Comparison of ENCODE assay signal across 7 mouse cellular contexts in the genomic region with DNA sequence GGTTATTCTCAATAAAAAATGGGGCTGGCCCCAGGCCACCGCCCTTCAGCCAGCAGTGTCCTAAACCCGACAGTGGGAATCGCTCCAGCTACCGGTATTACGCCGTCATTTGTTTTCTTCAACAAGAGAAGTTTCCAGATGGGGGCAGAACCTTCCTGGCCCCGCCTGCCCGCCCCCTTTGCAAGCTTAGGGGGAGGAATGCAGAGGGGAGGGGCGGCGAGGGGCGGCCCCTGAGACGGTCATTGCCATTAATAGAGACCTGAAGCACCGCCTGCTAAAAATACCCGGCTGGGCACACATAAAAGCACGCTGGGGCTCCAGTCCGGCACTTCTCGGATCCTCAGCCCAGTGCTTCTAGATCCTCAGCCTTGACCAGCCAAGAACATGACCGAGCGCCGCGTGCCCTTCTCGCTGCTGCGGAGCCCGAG. TPM values are rescaled to one million over a fixed set of nuclear protein-coding genes. Genes with fewer than 3 reads are reported as not detected.
DNase-seq lines count a peak whose midpoint lies in the region; ATAC-seq and TF ChIP-seq lines count a peak whose summit lies in the region.

TSS of gene Hspb1 (plus strand) at position 245 of the 428 bp plus-strand sequence.

- peak; percentile 62 for TF ChIP-seq POLR2A in myocyte (IDR thresholded peaks at IDR 0.05; ENCODE audit: insufficient read length, low read depth)

- peaks cover 5% of the 10 kb centered on the region; the same call in 1 of the 2 replicates for H3K4me1 ChIP-seq in hindbrain, embryonic 16.5 days (ENCODE audit: control insufficient read depth, insufficient read depth, low read depth, low read length)

- peak within 1 kb of the TSS; percentile 55 for H3K4me2 ChIP-seq in hindbrain, embryonic 16.5 days (ENCODE audit: low read length)
- H3K4me2 ChIP-seq in myocyte (ENCODE audit: low read depth): peak within 1 kb of the TSS; percentile 93

- no peaks in the 10 kb centered on the region for H3K9me3 ChIP-seq in hindbrain, embryonic 16.5 days (ENCODE audit: control insufficient read depth, low read length)

- ATAC-seq in Patski: peak; percentile 71
- ATAC-seq in hindbrain, embryonic 16.5 days: 0 out of 2 replicates have a peak, but pooled peaks have one; percentile 40

- H3ac ChIP-seq in myocyte (ENCODE audit: control insufficient read depth, insufficient read length): no peak within 1 kb of the TSS

- H3K27me3 ChIP-seq in Patski (no peaks in the 10 kb centered on the region), myocyte (ENCODE audit: control insufficient read depth, insufficient read depth, insufficient read length) (no peaks in the 10 kb centered on the region)
- peaks cover 9% of the 10 kb centered on the region for H3K27me3 ChIP-seq in hindbrain, embryonic 16.5 days (replicated peaks; ENCODE audit: control insufficient read depth, insufficient read depth, low read length)

- CTCF ChIA-PET in Patski (lab: Charles Lee): interaction anchor here (1.3 to 1.4 kb wide), 2 partner anchors 10 kb away, joined by 4 to 5 read pairs; no protein-coding TSS in a partner anchor

- peaks cover 9% of the 10 kb centered on the region for H3K79me2 ChIP-seq in myocyte (ENCODE audit: control insufficient read depth, insufficient read depth)

- in situ Hi-C loops in Patski (cut with MboI; ENCODE audit: low pct_unique_long_range_greater_than_20kb): no loop called here

- WGBS in hindbrain, embryonic 16.5 days: 3% methylated on average over 24 of the region's 24 CpGs

- no peak for TF ChIP-seq CTCF in Patski (IDR thresholded peaks at IDR 0.05)

- POLR2A ChIA-PET in Patski (lab: Charles Lee): interaction anchor here (0.7 to 1.3 kb wide), 4 partner anchors 9 to 955 kb away, joined by 3 to 8 read pairs (median 6); no protein-coding TSS in a partner anchor

- no peaks in the 10 kb centered on the region for H3K36me3 ChIP-seq in hindbrain, embryonic 16.5 days (ENCODE audit: control insufficient read depth, insufficient read depth, low read length)
- no peaks in the 10 kb centered on the region for H3K36me3 ChIP-seq in myocyte (ENCODE audit: control insufficient read depth, insufficient read depth)

- DNase-seq in Patski (ENCODE audit: low read depth, low spot score) (peak; percentile 74), liver (peak; percentile 42)
- DNase-seq in adrenal gland, postnatal 36 days: peak; percentile 86 to 92
- peak; percentile 73 for DNase-seq in gastrocnemius, postnatal 10 days
- no peak for DNase-seq in right cerebral cortex, adult 2 months (ENCODE audit: low spot score in 2 of 2)

- H3K27ac ChIP-seq in hindbrain, embryonic 16.5 days (ENCODE audit: low read depth, low read length): no peak within 1 kb of the TSS

- H3K4me3 ChIP-seq in hindbrain, embryonic 16.5 days (ENCODE audit: low read length): peak within 1 kb of the TSS; percentile 32
- H3K4me3 ChIP-seq in myocyte: peak within 1 kb of the TSS; percentile 80

- H3K9ac ChIP-seq in hindbrain, embryonic 16.5 days (ENCODE audit: low read depth, low read length): peak within 1 kb of the TSS; percentile 41

TF ChIP-seq in myocyte, 11 proteins besides CTCF, POLR2A, EP300 and RAD21:
- TF ChIP-seq TCF12 (IDR thresholded peaks at IDR 0.05; ENCODE audit: insufficient read depth, poor library complexity, severe bottlenecking) (no peak), POLR2AphosphoS2 (IDR thresholded peaks at IDR 0.05; ENCODE audit: insufficient read length, low read depth) (peak; percentile 57)
TF ChIP-seq in myocyte: peak in this region for 1.

RNA-seq across cellular contexts. Expression of gene Hspb1, which starts in this region (rescaled TPM):
- polyA plus RNA-seq in Patski (2021): 616 TPM
- total RNA-seq in adrenal gland, postnatal 36 days (2021): 100 to 1,000 TPM in 1 of 2 experiments, 10 to 100 TPM in 1; 85.2 to 330 TPM
- 100 to 1,000 TPM; 357 to 451 TPM for total RNA-seq in gastrocnemius, postnatal 10 days (2021)
- 15.6 and 29.6 TPM in 2 replicates for polyA plus RNA-seq in hindbrain, embryonic 16.5 days (2015; fragmentation: Nextera tagmentation; extraction: Ambion mirVana)
- 622 TPM for polyA plus RNA-seq in myocyte (2012; fragmentation: generic; extraction: Trizol)

Comparison
In these comparisons a context has a peak if more than half of its experiments do, and no peak if none do; other contexts are left out.
1. RNA of gene Hspb1 (polyA plus RNA-seq): 622 TPM in myocyte (single experiment) and 616 TPM in Patski (single experiment); 15.6 to 29.6 TPM in hindbrain, embryonic 16.5 days; every median in the first group is over 10 times any median in the second.
2. DNase-seq: peak in Patski (single experiment), adrenal gland, postnatal 36 days (2 of 2), gastrocnemius, postnatal 10 days (single experiment) and liver (single experiment); none in right cerebral cortex, adult 2 months (0 of 2).